Mouse (Mus musculus): Measurements from ENCODE around the gene Lrrc8d. TPM values are rescaled to one million over a fixed set of nuclear protein-coding genes. Genes with fewer than 3 reads are reported as not detected.

Gene Lrrc8d
- polyA plus RNA-seq, 1 experiment from 2014 or later = 19.2 TPM

DNA sequence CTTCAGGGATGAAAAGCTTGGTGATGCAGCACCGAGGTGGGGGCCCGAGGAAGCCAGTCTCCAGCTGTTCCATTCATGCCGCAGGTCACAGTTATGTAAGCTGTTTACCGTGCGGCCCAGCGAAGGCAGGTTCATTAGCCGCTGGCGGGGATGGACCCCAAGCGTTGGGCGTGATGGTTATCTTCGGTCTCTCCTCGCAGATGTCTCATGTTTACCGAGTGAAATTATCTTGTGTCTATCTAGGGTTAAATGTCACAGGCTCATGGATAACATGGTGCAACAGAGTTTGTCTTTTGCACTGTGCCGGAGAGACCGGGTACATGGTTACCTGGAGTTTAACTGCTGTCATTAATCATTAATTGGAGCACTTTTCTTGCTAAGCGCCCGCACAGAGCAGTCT is 58.2 kb downstream of the Lrrc8d start:
- Histone ChIP-seq H3K27me3 (replicated peaks; ENCODE audit: control insufficient read depth, insufficient read depth, low read length) (no peaks in the 10 kb centered on the region), H3K27ac (ENCODE audit: low read depth) (no peak overlapping the region), H3K9ac (ENCODE audit: low read length) (no peak overlapping the region), H3K4me1 (replicated peaks; ENCODE audit: control insufficient read depth, insufficient read depth, low read length) (peaks cover 21% of the 10 kb centered on the region; the same call in 1 of the 2 replicates), H3K9me3 (ENCODE audit: control insufficient read depth, low read length) (no peaks in the 10 kb centered on the region), H3K4me3 (ENCODE audit: low read depth, low read length) (no peak overlapping the region), H3K36me3 (ENCODE audit: control insufficient read depth, insufficient read depth, low read length) (no peaks in the 10 kb centered on the region), H3K4me2 (ENCODE audit: low read length) (no peak overlapping the region)
- 61% methylated on average over 17 of the region's 17 CpGs for WGBS
- no peak for DNase-seq (ENCODE audit: low spot score)
- no peak for ATAC-seq (replicated peaks; ENCODE audit: low FRiP score, low TSS enrichment, low read depth)

DNA sequence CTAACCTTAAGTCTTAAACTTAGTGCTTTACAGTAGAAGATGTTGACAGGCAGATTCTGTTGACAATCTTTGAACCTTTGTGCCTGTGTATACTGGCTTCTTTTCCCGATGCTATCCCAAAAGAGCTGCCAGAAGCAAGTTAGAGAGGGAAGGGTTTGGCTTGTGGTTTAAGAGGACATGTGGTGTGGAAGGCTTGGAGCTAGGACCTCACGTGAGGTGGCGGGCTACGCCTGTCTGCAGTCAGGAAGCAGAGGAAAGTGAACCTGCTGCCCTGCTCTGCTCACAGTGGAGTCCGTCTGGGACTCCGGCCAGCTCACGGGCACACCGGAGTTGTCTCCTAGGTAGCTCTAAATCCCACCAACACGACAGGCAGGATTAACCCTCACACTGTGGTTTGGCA is 59.1 kb downstream of the Lrrc8d start:
- Histone ChIP-seq H3K9me3 (ENCODE audit: control insufficient read depth, low read length) (no peaks in the 10 kb centered on the region), H3K27me3 (replicated peaks; ENCODE audit: control insufficient read depth, insufficient read depth, low read length) (no peaks in the 10 kb centered on the region), H3K36me3 (ENCODE audit: control insufficient read depth, insufficient read depth, low read length) (no peaks in the 10 kb centered on the region), H3K9ac (ENCODE audit: low read length) (no peak overlapping the region), H3K4me2 (ENCODE audit: low read length) (no peak overlapping the region), H3K4me3 (ENCODE audit: low read depth, low read length) (no peak overlapping the region), H3K27ac (ENCODE audit: low read depth) (no peak overlapping the region), H3K4me1 (replicated peaks; ENCODE audit: control insufficient read depth, insufficient read depth, low read length) (peaks cover 21% of the 10 kb centered on the region; the same call in 1 of the 2 replicates)
- DNase-seq (ENCODE audit: low spot score) (no peak), ATAC-seq (replicated peaks; ENCODE audit: low FRiP score, low TSS enrichment, low read depth) (no peak)
- WGBS = 77% methylated on average over 9 of the region's 9 CpGs

DNA sequence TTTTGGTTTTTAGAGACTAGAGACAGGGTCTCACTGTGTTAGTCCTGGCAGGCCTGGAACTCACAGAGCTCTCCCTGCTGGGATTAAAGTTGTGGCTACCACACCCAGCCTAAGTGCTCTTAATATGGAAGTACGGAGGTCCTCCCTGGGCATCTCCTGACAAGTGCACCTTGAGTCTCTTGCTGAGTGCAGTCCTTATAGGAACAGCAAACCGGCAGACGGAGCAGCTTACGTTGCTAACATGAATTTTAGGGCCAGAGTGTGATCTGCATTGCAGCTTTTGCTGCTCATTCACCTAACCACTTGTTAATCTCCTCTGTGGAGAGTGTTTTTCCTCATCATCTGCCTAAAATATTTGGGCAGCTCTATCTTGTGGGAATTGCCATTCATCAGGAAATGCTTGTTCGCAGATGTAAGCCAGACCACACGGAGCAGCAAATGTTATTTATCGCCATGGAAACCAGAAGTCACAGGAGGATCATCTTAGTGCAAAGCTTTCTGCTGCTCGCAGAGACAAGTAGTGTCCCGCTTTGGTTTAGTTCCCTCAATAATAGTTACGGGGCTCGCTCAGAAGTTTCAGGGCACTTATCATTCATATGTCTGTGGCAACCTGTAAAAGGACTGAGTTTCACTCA is 62.2 kb downstream of the Lrrc8d start:
- H3K4me3 ChIP-seq (ENCODE audit: low read depth, low read length) = no peak overlapping the region
- ATAC-seq (replicated peaks; ENCODE audit: low FRiP score, low TSS enrichment, low read depth) (peak; percentile 67), DNase-seq (ENCODE audit: low spot score) (peak; percentile 67)
- peaks cover 7% of the 10 kb centered on the region; the same call in 1 of the 2 replicates for H3K36me3 ChIP-seq (ENCODE audit: control insufficient read depth, insufficient read depth, low read length)
- H3K9ac ChIP-seq (ENCODE audit: low read length) = no peak overlapping the region
- H3K4me1 ChIP-seq (replicated peaks; ENCODE audit: control insufficient read depth, insufficient read depth, low read length) = peaks cover 13% of the 10 kb centered on the region; the same call in 1 of the 2 replicates
- 0 out of 2 replicates have a peak overlapping the region, but pooled peaks have one; percentile 3 for H3K4me2 ChIP-seq (ENCODE audit: low read length)
- H3K9me3 ChIP-seq (ENCODE audit: control insufficient read depth, low read length) = no peaks in the 10 kb centered on the region
- WGBS = 18% methylated on average over 11 of the region's 11 CpGs
- no peaks in the 10 kb centered on the region for H3K27me3 ChIP-seq (replicated peaks; ENCODE audit: control insufficient read depth, insufficient read depth, low read length)
- peak overlapping the region; percentile 71 for H3K27ac ChIP-seq (ENCODE audit: low read depth)

DNA sequence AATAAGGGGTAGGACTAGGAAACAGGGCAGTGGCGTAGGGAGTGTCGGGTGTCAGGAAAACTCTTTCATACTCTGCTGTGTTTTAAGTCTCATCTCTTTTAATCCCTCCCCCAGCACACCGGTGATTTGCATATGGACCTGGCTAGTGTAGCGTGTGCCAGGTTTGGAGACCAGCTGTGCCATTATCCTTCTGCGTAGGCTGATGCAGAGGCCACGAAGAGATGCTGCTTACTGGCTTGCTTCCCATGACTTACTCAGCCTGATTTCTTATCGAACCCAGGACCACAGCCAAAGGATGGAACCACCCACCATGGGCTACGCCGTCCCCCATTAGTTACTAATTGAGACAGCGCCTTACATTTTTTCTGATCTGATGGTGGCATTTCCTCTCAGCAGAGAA is 64.6 kb downstream of the Lrrc8d start:
- ATAC-seq (replicated peaks; ENCODE audit: low FRiP score, low TSS enrichment, low read depth) (no peak), DNase-seq (ENCODE audit: low spot score) (no peak)
- no peaks in the 10 kb centered on the region for H3K9me3 ChIP-seq (ENCODE audit: control insufficient read depth, low read length)
- peaks cover 13% of the 10 kb centered on the region; the same call in 1 of the 2 replicates for H3K4me1 ChIP-seq (replicated peaks; ENCODE audit: control insufficient read depth, insufficient read depth, low read length)
- H3K4me3 ChIP-seq (ENCODE audit: low read depth, low read length) = no peak overlapping the region
- no peak overlapping the region for H3K4me2 ChIP-seq (ENCODE audit: low read length)
- 93% methylated on average over 10 of the region's 10 CpGs for WGBS
- H3K27me3 ChIP-seq (replicated peaks; ENCODE audit: control insufficient read depth, insufficient read depth, low read length) = no peaks in the 10 kb centered on the region
- no peak overlapping the region for H3K9ac ChIP-seq (ENCODE audit: low read length)
- peaks cover 7% of the 10 kb centered on the region; the same call in 1 of the 2 replicates for H3K36me3 ChIP-seq (ENCODE audit: control insufficient read depth, insufficient read depth, low read length)
- no peak overlapping the region for H3K27ac ChIP-seq (ENCODE audit: low read depth)

DNA sequence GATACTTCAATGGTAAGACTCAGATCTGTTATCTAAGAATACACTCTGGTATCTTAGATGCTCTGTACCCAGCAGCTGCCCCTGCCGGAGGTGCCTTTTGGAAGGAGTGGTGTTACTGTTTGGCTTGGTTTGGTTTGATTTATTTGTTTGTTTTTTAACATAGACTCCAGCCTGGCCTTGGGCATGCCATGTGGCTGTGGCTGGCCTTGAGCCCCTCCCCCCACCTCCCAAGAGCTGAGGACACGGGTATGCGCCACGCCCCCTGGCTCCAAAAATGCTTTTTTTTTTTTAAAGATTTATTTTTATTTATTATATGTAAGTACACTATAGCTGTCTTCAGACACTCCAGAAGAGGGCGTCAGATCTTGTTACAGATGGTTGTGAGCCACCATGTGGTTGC is 65.6 kb downstream of the Lrrc8d start:
- Histone ChIP-seq H3K9ac (ENCODE audit: low read length) (no peak overlapping the region), H3K27me3 (replicated peaks; ENCODE audit: control insufficient read depth, insufficient read depth, low read length) (no peaks in the 10 kb centered on the region), H3K27ac (ENCODE audit: low read depth) (no peak overlapping the region), H3K36me3 (ENCODE audit: control insufficient read depth, insufficient read depth, low read length) (peaks cover 7% of the 10 kb centered on the region; the same call in 1 of the 2 replicates), H3K4me1 (replicated peaks; ENCODE audit: control insufficient read depth, insufficient read depth, low read length) (peaks cover 13% of the 10 kb centered on the region; the same call in 1 of the 2 replicates), H3K4me2 (ENCODE audit: low read length) (no peak overlapping the region), H3K9me3 (ENCODE audit: control insufficient read depth, low read length) (no peaks in the 10 kb centered on the region), H3K4me3 (ENCODE audit: low read depth, low read length) (no peak overlapping the region)
- 80% methylated on average over 4 of the region's 5 CpGs for WGBS
- no peak for DNase-seq (ENCODE audit: low spot score)
- ATAC-seq (replicated peaks; ENCODE audit: low FRiP score, low TSS enrichment, low read depth) = no peak

- ATAC-seq (replicated peaks; ENCODE audit: low FRiP score, low TSS enrichment, low read depth) = no peak
- H3K9ac ChIP-seq (ENCODE audit: low read length) = no peak overlapping the region
- 80% methylated on average over 5 of the region's 5 CpGs for WGBS
- no peaks in the 10 kb centered on the region for H3K27me3 ChIP-seq (replicated peaks; ENCODE audit: control insufficient read depth, insufficient read depth, low read length)
- no peak overlapping the region for H3K4me3 ChIP-seq (ENCODE audit: low read depth, low read length)
- no peaks in the 10 kb centered on the region for H3K36me3 ChIP-seq (ENCODE audit: control insufficient read depth, insufficient read depth, low read length)
- H3K4me2 ChIP-seq (ENCODE audit: low read length) = no peak overlapping the region
- H3K9me3 ChIP-seq (ENCODE audit: control insufficient read depth, low read length) = no peaks in the 10 kb centered on the region
- H3K4me1 ChIP-seq (replicated peaks; ENCODE audit: control insufficient read depth, insufficient read depth, low read length) = no peaks in the 10 kb centered on the region
- no peak for DNase-seq (ENCODE audit: low spot score)
- no peak overlapping the region for H3K27ac ChIP-seq (ENCODE audit: low read depth)
Observed at GRCm38 (mm10) chr5:105776368-105776767, 76.6 kb downstream of the Lrrc8d start.

DNA sequence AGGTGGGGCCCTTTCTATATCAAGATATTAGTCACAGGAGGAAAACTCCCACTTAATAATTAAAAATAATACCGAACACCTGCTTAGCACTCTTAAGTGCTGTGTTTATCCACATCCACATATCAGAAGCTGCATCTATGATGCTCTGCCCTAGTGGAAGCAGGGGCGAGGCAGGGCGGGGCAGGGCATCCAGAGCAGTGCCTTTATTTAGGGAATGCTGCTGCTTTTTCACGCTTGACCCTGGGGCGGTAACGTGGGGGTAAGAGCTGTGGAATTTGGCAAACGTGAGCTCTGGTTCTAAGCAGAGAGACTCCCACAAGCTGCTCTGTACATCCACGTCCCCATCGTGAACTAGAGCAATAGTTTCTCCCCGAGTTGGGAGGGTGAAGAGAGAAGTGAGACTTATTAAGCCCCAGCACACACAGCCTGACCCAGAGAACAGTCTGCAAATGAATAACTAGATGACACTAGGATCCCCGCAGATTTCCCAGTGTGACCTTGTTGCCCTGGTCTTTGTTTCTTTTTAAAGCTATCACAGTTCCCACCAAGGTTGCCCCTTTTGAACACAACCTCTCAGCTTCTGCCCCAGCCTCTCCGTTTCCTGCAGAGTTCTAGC is 77.3 kb downstream of the Lrrc8d start:
- Histone ChIP-seq H3K4me2 (ENCODE audit: low read length) (no peak overlapping the region), H3K27me3 (replicated peaks; ENCODE audit: control insufficient read depth, insufficient read depth, low read length) (no peaks in the 10 kb centered on the region), H3K4me3 (ENCODE audit: low read depth, low read length) (no peak overlapping the region), H3K9ac (ENCODE audit: low read length) (no peak overlapping the region), H3K4me1 (replicated peaks; ENCODE audit: control insufficient read depth, insufficient read depth, low read length) (no peaks in the 10 kb centered on the region), H3K36me3 (ENCODE audit: control insufficient read depth, insufficient read depth, low read length) (no peaks in the 10 kb centered on the region), H3K9me3 (ENCODE audit: control insufficient read depth, low read length) (no peaks in the 10 kb centered on the region), H3K27ac (ENCODE audit: low read depth) (no peak overlapping the region)
- ATAC-seq (replicated peaks; ENCODE audit: low FRiP score, low TSS enrichment, low read depth) (no peak), DNase-seq (ENCODE audit: low spot score) (no peak)
- WGBS = 39% methylated on average over 12 of the region's 12 CpGs

GRCm38 (mm10) chr5:105777645-105778044 is 77.9 kb downstream of the Lrrc8d start:
- Histone ChIP-seq H3K4me2 (ENCODE audit: low read length) (no peak overlapping the region), H3K36me3 (ENCODE audit: control insufficient read depth, insufficient read depth, low read length) (no peaks in the 10 kb centered on the region), H3K4me3 (ENCODE audit: low read depth, low read length) (no peak overlapping the region), H3K27ac (ENCODE audit: low read depth) (no peak overlapping the region), H3K9me3 (ENCODE audit: control insufficient read depth, low read length) (no peaks in the 10 kb centered on the region), H3K9ac (ENCODE audit: low read length) (no peak overlapping the region), H3K4me1 (replicated peaks; ENCODE audit: control insufficient read depth, insufficient read depth, low read length) (no peaks in the 10 kb centered on the region), H3K27me3 (replicated peaks; ENCODE audit: control insufficient read depth, insufficient read depth, low read length) (no peaks in the 10 kb centered on the region)
- DNase-seq (ENCODE audit: low spot score) (no peak), ATAC-seq (replicated peaks; ENCODE audit: low FRiP score, low TSS enrichment, low read depth) (no peak)
- 44% methylated on average over 8 of the region's 8 CpGs for WGBS

GRCm38 (mm10) chr5:105778189-105778588 is 78.4 kb downstream of the Lrrc8d start:
- no peak overlapping the region for H3K4me3 ChIP-seq (ENCODE audit: low read depth, low read length)
- H3K27ac ChIP-seq (ENCODE audit: low read depth) = no peak overlapping the region
- no peaks in the 10 kb centered on the region for H3K36me3 ChIP-seq (ENCODE audit: control insufficient read depth, insufficient read depth, low read length)
- no peaks in the 10 kb centered on the region for H3K4me1 ChIP-seq (replicated peaks; ENCODE audit: control insufficient read depth, insufficient read depth, low read length)
- H3K4me2 ChIP-seq (ENCODE audit: low read length) = no peak overlapping the region
- H3K9ac ChIP-seq (ENCODE audit: low read length) = no peak overlapping the region
- WGBS = 59% methylated on average over 8 of the region's 8 CpGs
- DNase-seq (ENCODE audit: low spot score) (no peak), ATAC-seq (replicated peaks; ENCODE audit: low FRiP score, low TSS enrichment, low read depth) (no peak)
- H3K27me3 ChIP-seq (replicated peaks; ENCODE audit: control insufficient read depth, insufficient read depth, low read length) = no peaks in the 10 kb centered on the region
- H3K9me3 ChIP-seq (ENCODE audit: control insufficient read depth, low read length) = no peaks in the 10 kb centered on the region
